Mouse (Mus musculus): ENCODE measurements around the gene Commd3.

Gene Commd3

GRCm38 (mm10) chr2:18718521-18718920 is 46.3 kb downstream of the Commd3 start:
- no peak for DNase-seq (ENCODE audit: low read depth, low spot score)

- DNase-seq (ENCODE audit: low read depth, low spot score) = no peak
Measured at GRCm38 (mm10) chr2:18722208-18722830, 50.1 kb downstream of the Commd3 start.

DNA sequence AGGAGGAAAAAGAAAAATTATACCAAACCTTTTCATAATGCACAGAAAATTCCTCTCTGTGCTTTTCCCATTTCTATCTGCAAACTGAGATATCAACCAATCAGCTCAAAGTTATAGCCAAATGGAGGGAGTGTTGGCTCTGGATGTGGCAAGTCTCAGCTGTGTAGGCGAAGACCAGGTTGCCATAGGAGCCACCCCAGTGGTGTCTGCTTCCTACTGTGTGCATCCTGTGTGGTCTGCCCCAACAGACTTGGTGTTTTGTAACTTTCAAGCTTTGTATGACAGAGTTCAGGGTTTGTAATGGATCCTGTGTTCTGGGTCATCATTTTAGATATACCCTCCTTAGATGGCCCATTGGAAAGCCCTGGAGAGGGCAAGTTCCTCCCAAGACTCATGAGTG is 52.3 kb downstream of the Commd3 start:
- no peak for DNase-seq (ENCODE audit: low read depth, low spot score)

Measured in CD4-positive, CD25-positive, alpha-beta regulatory T cell, adult 2 months (primary cell).